Mouse (Mus musculus) olfactory bulb, adult 2 months (tissue): ENCODE measurements around the gene Phf12.

Experiments
- CTCF ChIP-seq: fragments of 200-500 bp; IDR thresholded peaks from 2 replicates; pipeline ENCODE4 v1.5.1; 2012; ENCODE audit warnings: low read depth, mild to moderate bottlenecking, low read length, moderate library complexity; ENCODE audit not compliant: insufficient read depth
- POLR2A ChIP-seq: fragments of 200-500 bp; IDR thresholded peaks from 2 replicates; pipeline ENCODE4 v1.6.1; 2012; ENCODE audit warnings: mild to moderate bottlenecking, low read depth, low read length, moderate library complexity; ENCODE audit not compliant: insufficient read depth

- no peak for TF ChIP-seq CTCF
- TF ChIP-seq POLR2A: no peak
Observed at GRCm38 (mm10) chr11:78023607-78024006, 41.1 kb downstream of the Phf12 start.
